Mouse (Mus musculus) CD4-positive helper T cell, adult 2 months (primary cell): Measurements from ENCODE around the gene Adamts9.

Experiments
- DNase-seq: peaks from one replicate; pipeline ENCODE4 v3.0.0-alpha.2; 2012; ENCODE audit warnings: low read depth, missing footprints, low spot score

Gene Adamts9

GRCm38 (mm10) chr6:92943057-92943781, at the start of gene Adamts9:
Gene Adamts9, minus strand, starts transcription at chr6:92943492.
- no peak for DNase-seq

- no peak for DNase-seq
These were observed 48.3 kb upstream of the Adamts9 start for GRCm38 (mm10) chr6:92991616-92992015.

- no peak for DNase-seq
These were observed 45.3 kb upstream of the Adamts9 start for GRCm38 (mm10) chr6:92988620-92988998.

GRCm38 (mm10) chr6:92987846-92988619, 44.7 kb upstream of the Adamts9 start:
- DNase-seq = no peak

GRCm38 (mm10) chr6:92987366-92987765, 44.1 kb upstream of the Adamts9 start:
- DNase-seq = no peak

GRCm38 (mm10) chr6:92983421-92983820, 40.1 kb upstream of the Adamts9 start:
- no peak for DNase-seq

- DNase-seq = no peak
These were observed 38.3 kb upstream of the Adamts9 start for GRCm38 (mm10) chr6:92981451-92982186.

- DNase-seq = no peak
These were observed 30.0 kb upstream of the Adamts9 start for GRCm38 (mm10) chr6:92973340-92973739.

GRCm38 (mm10) chr6:92968718-92969117, 25.4 kb upstream of the Adamts9 start:
- DNase-seq = no peak

GRCm38 (mm10) chr6:92968216-92968615, 24.9 kb upstream of the Adamts9 start:
- no peak for DNase-seq

GRCm38 (mm10) chr6:92962966-92963365, 19.7 kb upstream of the Adamts9 start:
- DNase-seq = no peak

- no peak for DNase-seq
These were observed 17.7 kb upstream of the Adamts9 start for GRCm38 (mm10) chr6:92960997-92961396.

GRCm38 (mm10) chr6:92959416-92959815, 16.1 kb upstream of the Adamts9 start:
- DNase-seq = no peak

GRCm38 (mm10) chr6:92947337-92948042, 4.2 kb upstream of the Adamts9 start:
- DNase-seq = no peak

GRCm38 (mm10) chr6:92944711-92945110, 1.4 kb upstream of the Adamts9 start:
- DNase-seq = no peak

- DNase-seq = no peak
These were observed 875 bp upstream of the Adamts9 start for GRCm38 (mm10) chr6:92944048-92944685.

- no peak for DNase-seq
These were observed 1.4 kb downstream of the Adamts9 start for GRCm38 (mm10) chr6:92941756-92942420.

GRCm38 (mm10) chr6:92941281-92941731, 2.0 kb downstream of the Adamts9 start:
- DNase-seq = no peak

- DNase-seq = no peak
These were observed 2.8 kb downstream of the Adamts9 start for GRCm38 (mm10) chr6:92940191-92941131.
